Mouse (Mus musculus) E14TG2a.4 (cell line): ENCODE results near the gene Satb2.

Source experiments
- H3K27me3 ChIP-seq: 2 replicates; pipeline ENCODE4 v1.6.1; 2014; ENCODE audit warnings: low read length, control low read depth; ENCODE audit not compliant: insufficient read depth
- H3K36me3 ChIP-seq: 2 replicates; pipeline ENCODE4 v1.6.1; 2014; ENCODE audit warnings: low read length, control low read depth; ENCODE audit not compliant: insufficient read depth
- H3K4me1 ChIP-seq: replicated peaks from 2 replicates; pipeline ENCODE4 v1.6.1; 2014; ENCODE audit warnings: low read depth, low read length, control low read depth
- H3K4me3 ChIP-seq: replicated peaks from 2 replicates; pipeline ENCODE4 v1.5.1; 2014; ENCODE audit warnings: mild to moderate bottlenecking, low read length
- H3K9me3 ChIP-seq: 2 replicates; pipeline ENCODE4 v1.6.1; 2014; ENCODE audit warnings: low read length, control low read depth
- CTCF ChIP-seq: conservative IDR thresholded peaks from 2 replicates; pipeline ENCODE4 v1.5.1; 2014; ENCODE audit warnings: low read length
- NANOG ChIP-seq: IDR thresholded peaks from 2 replicates; pipeline ENCODE4 v1.6.1; 2014; ENCODE audit warnings: borderline replicate concordance, low read length, mixed read lengths
- POU5F1 ChIP-seq: IDR thresholded peaks from 2 replicates; pipeline ENCODE4 v1.6.1; 2014; ENCODE audit warnings: low read length, borderline replicate concordance

The Satb2 gene

GRCm38 (mm10) chr1:56761512-56761911 lies 216.9 kb downstream of the Satb2 start:
- H3K4me1 ChIP-seq: no peaks in the 10 kb centered on the region
- no peaks in the 10 kb centered on the region for H3K27me3 ChIP-seq
- H3K9me3 ChIP-seq: peaks cover 6% of the 10 kb centered on the region; the same call in 1 of the 2 replicates
- no peaks in the 10 kb centered on the region for H3K36me3 ChIP-seq
- no peak overlapping the region for H3K4me3 ChIP-seq
- TF ChIP-seq POU5F1 (no peak), CTCF (no peak), NANOG (no peak)

- H3K36me3 ChIP-seq: no peaks in the 10 kb centered on the region
- H3K4me3 ChIP-seq: no peak overlapping the region
- H3K9me3 ChIP-seq: no peaks in the 10 kb centered on the region
- TF ChIP-seq POU5F1 (no peak), CTCF (peak; percentile 34), NANOG (no peak)
- no peaks in the 10 kb centered on the region for H3K27me3 ChIP-seq
- H3K4me1 ChIP-seq: no peaks in the 10 kb centered on the region
Observed at GRCm38 (mm10) chr1:56753283-56753682, 225.2 kb downstream of the Satb2 start.

- no peaks in the 10 kb centered on the region for H3K27me3 ChIP-seq
- no peak overlapping the region for H3K4me3 ChIP-seq
- H3K9me3 ChIP-seq: no peaks in the 10 kb centered on the region
- no peaks in the 10 kb centered on the region for H3K4me1 ChIP-seq
- no peaks in the 10 kb centered on the region for H3K36me3 ChIP-seq
- TF ChIP-seq CTCF: no peak
- TF ChIP-seq NANOG: no peak
- no peak for TF ChIP-seq POU5F1
Observed at GRCm38 (mm10) chr1:56750693-56751092, 227.8 kb downstream of the Satb2 start.

- H3K9me3 ChIP-seq: no peaks in the 10 kb centered on the region
- no peak overlapping the region for H3K4me3 ChIP-seq
- H3K27me3 ChIP-seq: no peaks in the 10 kb centered on the region
- H3K4me1 ChIP-seq: no peaks in the 10 kb centered on the region
- H3K36me3 ChIP-seq: no peaks in the 10 kb centered on the region
- no peak for TF ChIP-seq NANOG
- TF ChIP-seq POU5F1: no peak
- TF ChIP-seq CTCF: no peak
Observed at GRCm38 (mm10) chr1:56749629-56750311, 228.7 kb downstream of the Satb2 start.

GRCm38 (mm10) chr1:56748876-56749493 lies 229.5 kb downstream of the Satb2 start:
- H3K9me3 ChIP-seq: no peaks in the 10 kb centered on the region
- H3K4me3 ChIP-seq: no peak overlapping the region
- no peaks in the 10 kb centered on the region for H3K27me3 ChIP-seq
- H3K4me1 ChIP-seq: no peaks in the 10 kb centered on the region
- TF ChIP-seq POU5F1: no peak
- no peak for TF ChIP-seq NANOG
- no peak for TF ChIP-seq CTCF
- no peaks in the 10 kb centered on the region for H3K36me3 ChIP-seq
